Mouse (Mus musculus) kidney, adult 18-20 months (tissue): ENCODE results near the gene Ppfia2.

Experiments
- DNase-seq: peaks from one replicate; pipeline ENCODE4 v3.0.0; 2021

Ppfia2 gene

GRCm38 (mm10) chr10:106924798-106925197 lies 454.7 kb downstream of the Ppfia2 start:
- no peak for DNase-seq

DNA sequence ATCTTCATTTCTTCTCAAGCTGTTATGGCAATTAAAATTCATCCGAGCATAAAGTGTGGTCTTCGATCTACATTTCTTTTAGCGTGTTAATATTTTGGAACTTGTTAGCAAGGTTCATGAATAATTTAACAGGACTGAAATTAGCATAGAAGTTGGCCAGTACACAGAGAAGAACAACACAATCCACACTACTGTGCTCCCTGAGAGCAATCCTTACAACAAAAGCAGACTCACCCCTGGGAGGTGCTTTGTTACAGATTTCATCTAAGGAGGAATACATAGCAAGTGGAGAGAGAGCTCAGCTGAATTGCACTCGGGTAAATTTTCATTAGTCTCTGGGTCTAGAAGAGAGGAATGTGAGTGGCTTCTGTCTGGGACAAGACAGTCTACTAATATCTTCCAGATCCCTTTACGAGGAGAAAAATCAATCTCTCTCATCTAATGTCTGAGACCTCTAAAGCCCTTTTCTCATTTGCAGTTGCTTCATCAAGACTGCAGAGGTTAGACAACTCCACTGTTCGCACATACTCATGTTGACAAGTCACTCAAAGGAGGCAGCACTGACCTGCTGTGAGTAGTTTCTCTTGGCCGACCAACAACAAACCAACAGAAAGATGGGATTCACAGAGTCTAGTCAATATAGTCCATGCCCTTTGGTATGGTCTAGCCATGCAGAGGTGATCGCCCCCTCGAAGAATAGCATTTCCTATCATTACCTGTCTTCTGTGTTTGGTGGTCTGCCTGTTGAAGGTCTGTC lies 458.6 kb downstream of the Ppfia2 start:
- DNase-seq = no peak

GRCm38 (mm10) chr10:106932571-106933073 lies 462.5 kb downstream of the Ppfia2 start:
- DNase-seq = peak; percentile 12

- DNase-seq = no peak
Observed at GRCm38 (mm10) chr10:106936996-106937395, 466.9 kb downstream of the Ppfia2 start.

GRCm38 (mm10) chr10:106938851-106939250 lies 468.7 kb downstream of the Ppfia2 start:
- no peak for DNase-seq

DNA sequence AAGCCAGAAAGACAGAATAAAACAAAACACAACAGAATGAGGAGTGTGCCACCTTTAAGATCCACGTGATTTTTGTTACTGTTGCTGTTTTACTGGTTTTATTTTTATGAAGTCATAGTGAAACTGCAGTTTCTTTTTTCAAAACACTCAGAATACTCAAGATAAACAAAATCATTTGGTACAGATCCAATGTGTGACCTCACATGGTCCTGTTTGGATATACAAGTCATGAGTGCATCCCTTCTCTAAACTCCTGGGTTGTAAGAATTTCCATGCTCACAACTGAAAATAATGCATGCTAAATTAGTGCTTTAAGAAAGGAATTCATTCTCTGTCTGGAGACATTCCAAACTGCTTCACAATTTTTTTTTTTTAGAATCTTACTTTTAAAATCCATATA lies 469.3 kb downstream of the Ppfia2 start:
- DNase-seq = no peak

DNA sequence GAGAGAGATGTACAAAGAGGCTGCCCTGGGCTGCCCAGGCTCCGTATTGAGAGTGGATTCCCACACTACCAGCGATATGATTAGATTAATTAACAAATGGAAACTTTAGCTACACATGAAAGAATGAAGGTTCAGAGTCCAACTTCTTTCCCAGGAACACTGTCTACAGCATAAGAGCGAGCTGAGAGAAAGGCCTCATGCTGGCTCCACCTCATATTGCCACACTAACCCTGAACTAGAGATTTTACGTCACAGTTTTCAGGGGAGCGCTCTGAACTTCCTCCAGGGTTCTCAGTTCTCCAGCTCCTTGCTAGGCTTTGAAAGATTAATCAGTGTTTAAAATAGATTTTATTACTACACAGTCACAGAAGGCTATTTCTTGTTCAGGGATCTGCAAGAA lies 471.2 kb downstream of the Ppfia2 start:
- no peak for DNase-seq

- no peak for DNase-seq
Observed at GRCm38 (mm10) chr10:106959026-106959425, 488.9 kb downstream of the Ppfia2 start.

DNA sequence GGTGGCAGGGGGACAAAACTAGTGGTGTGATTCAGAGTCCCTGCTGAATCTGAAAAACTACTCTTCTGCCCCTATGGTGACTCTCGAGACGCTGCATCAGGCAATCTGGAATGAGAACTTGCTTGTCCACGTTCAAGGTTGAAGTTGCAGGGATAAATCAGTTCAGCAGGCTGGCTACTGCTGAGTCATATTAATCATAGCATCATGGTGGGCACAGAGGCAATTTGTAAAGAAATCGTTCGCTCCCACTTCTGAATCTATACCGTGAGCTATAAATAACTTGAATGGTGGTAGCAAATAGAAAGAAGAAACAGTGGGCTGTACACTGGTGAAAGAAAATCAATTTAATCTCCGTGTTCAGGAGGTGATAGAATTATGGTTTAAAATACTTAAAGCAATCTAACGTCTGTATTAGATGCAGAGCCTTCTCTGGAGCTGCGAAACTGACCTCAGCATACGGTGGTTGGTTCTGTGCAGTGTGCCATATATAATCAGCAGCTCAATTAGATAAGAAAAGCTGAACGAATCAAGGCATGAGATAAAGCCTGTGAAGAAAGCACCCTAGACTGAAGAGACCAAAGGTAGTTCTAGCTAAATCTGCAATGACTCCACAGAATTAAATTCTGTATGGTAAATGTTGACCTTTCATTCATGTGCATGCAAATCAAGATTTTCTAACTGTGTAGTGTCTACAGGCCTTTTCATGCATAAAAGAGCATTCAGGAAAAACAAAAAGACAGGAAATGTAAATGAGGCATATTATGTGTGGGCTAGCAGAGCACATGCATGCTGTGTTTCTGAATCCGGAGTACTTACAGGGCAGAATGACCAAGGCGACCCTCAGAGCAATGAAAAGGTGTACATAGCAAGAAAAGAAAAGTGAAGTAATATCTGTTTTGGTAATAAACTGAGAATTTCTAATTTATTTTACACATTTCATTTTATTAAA lies 505.3 kb downstream of the Ppfia2 start:
- DNase-seq = no peak
